ENCODE assay signal across 25 mouse cellular contexts in the genomic region with DNA sequence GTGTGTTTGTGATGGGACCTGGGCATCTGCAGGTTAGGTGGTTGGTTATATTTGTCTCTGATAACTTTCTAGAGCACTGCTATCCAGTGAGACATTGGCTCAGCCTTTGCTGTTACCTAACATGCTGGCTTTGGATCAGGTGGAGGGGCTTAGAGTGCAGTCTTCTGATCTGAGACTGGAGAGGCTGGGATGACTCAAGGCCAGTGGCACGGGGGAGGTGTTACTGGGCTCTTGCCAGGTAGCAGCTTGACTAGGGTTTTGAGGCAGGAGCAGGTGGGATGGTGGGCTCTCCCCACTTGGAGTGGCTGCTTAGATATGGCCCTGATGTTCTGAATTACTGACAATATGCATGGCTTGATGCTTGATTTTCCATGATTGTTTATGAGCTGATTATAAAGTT.
DNase-seq lines count a peak whose midpoint lies in the region; ATAC-seq lines count a peak whose summit lies in the region.
"Had no signal": no experiment of that assay in that cellular context is flagged by ENCODE, and none has a peak within 500 bp of the region (broad histone marks: within the 10 kb centered on the region; RNA-seq: fewer than 3 reads in every experiment).

No protein-coding gene starts in this region.

- DNase-seq in cerebellum, postnatal 10 days = peak; percentile 50 to 66
- no peak for DNase-seq in cerebellum, postnatal 4 days (ENCODE audit: low spot score in 2 of 2)
- peak; percentile 12 for DNase-seq in layer of hippocampus, adult 11-12 months (ENCODE audit: low spot score)
- DNase-seq in layer of hippocampus, postnatal 36 days = no peak
- peak; percentile 5 for DNase-seq in neural tube, embryonic 10.5 days (ENCODE audit: extremely low spot score, low spot score)
- peak; percentile 18 for DNase-seq in telencephalon, adult 2 months (ENCODE audit: low read depth, low spot score)
- DNase-seq in thymus, postnatal 25 days = no peak
- DNase-seq: adrenal gland, postnatal 10 days; adrenal gland, postnatal 36 days; cerebellum, adult 11 months; cerebellum, adult 2 months; cerebellum, postnatal 25 days; embryo, embryonic 11 days; gastrocnemius, adult 2 months; gastrocnemius, postnatal 14 days; heart, adult 11 months had no signal

- ATAC-seq in neural tube, embryonic 15.5 days (ENCODE audit: low FRiP score) = no peak
- ATAC-seq: forebrain, embryonic 15.5 days had no signal

- no peaks in the 10 kb centered on the region for H3K4me1 ChIP-seq in neural tube, embryonic 15.5 days
- H3K4me1 ChIP-seq: embryonic facial prominence, embryonic 10.5 days; embryonic facial prominence, embryonic 13.5 days; forebrain, embryonic 12.5 days; forebrain, embryonic 15.5 days; hindbrain, embryonic 12.5 days; hindbrain, embryonic 15.5 days had no signal

- no peak overlapping the region for H3K4me2 ChIP-seq in neural tube, embryonic 15.5 days
- H3K4me2 ChIP-seq: embryonic facial prominence, embryonic 13.5 days; forebrain, embryonic 12.5 days; forebrain, embryonic 15.5 days; heart, embryonic 11.5 days; hindbrain, embryonic 12.5 days; hindbrain, embryonic 15.5 days had no signal

- H3K4me3 ChIP-seq in neural tube, embryonic 15.5 days (replicated peaks) = no peak overlapping the region
- H3K4me3 ChIP-seq: embryonic facial prominence, embryonic 10.5 days; embryonic facial prominence, embryonic 13.5 days; erythroblast, embryonic 14.5 days; forebrain, embryonic 12.5 days; forebrain, embryonic 15.5 days; gastrocnemius, adult 2 months; hindbrain, embryonic 12.5 days; hindbrain, embryonic 15.5 days had no signal

- 0 out of 2 replicates have a peak, but pooled peaks cover 4% of the 10 kb centered on the region for H3K9me3 ChIP-seq in neural tube, embryonic 15.5 days (replicated peaks)
- H3K9me3 ChIP-seq: embryonic facial prominence, embryonic 10.5 days; embryonic facial prominence, embryonic 13.5 days; forebrain, embryonic 12.5 days; forebrain, embryonic 15.5 days; hindbrain, embryonic 12.5 days; hindbrain, embryonic 15.5 days had no signal

- H3K27ac ChIP-seq in neural tube, embryonic 15.5 days (replicated peaks) = no peak overlapping the region
- H3K27ac ChIP-seq: embryonic facial prominence, embryonic 10.5 days; embryonic facial prominence, embryonic 13.5 days; forebrain, embryonic 12.5 days; forebrain, embryonic 15.5 days; gastrocnemius, adult 2 months; hindbrain, embryonic 12.5 days; hindbrain, embryonic 15.5 days had no signal

- no peak overlapping the region for H3K9ac ChIP-seq in neural tube, embryonic 15.5 days (replicated peaks)
- H3K9ac ChIP-seq: embryonic facial prominence, embryonic 13.5 days; forebrain, embryonic 12.5 days; forebrain, embryonic 15.5 days; hindbrain, embryonic 12.5 days; hindbrain, embryonic 15.5 days had no signal

- H3K27me3 ChIP-seq in neural tube, embryonic 15.5 days (replicated peaks) = no peaks in the 10 kb centered on the region
- H3K27me3 ChIP-seq: embryonic facial prominence, embryonic 13.5 days; forebrain, embryonic 12.5 days; forebrain, embryonic 15.5 days; hindbrain, embryonic 12.5 days; hindbrain, embryonic 15.5 days had no signal

- WGBS in neural tube, embryonic 15.5 days = 80% methylated on average over 1 of the region's 1 CpGs

- H3K36me3 ChIP-seq in neural tube, embryonic 15.5 days = no peaks in the 10 kb centered on the region
- H3K36me3 ChIP-seq: embryonic facial prominence, embryonic 10.5 days; embryonic facial prominence, embryonic 13.5 days; forebrain, embryonic 12.5 days; forebrain, embryonic 15.5 days; hindbrain, embryonic 12.5 days; hindbrain, embryonic 15.5 days had no signal

Comparison
In these comparisons a context has a peak if more than half of its experiments do, and no peak if none do; other contexts are left out.
1. DNase-seq: peak in cerebellum, postnatal 10 days (2 of 2), layer of hippocampus, adult 11-12 months (single experiment), neural tube, embryonic 10.5 days (single experiment) and telencephalon, adult 2 months (single experiment); none in cerebellum, postnatal 4 days (0 of 2), layer of hippocampus, postnatal 36 days (0 of 2) and thymus, postnatal 25 days (single experiment).